In the genomic region with DNA sequence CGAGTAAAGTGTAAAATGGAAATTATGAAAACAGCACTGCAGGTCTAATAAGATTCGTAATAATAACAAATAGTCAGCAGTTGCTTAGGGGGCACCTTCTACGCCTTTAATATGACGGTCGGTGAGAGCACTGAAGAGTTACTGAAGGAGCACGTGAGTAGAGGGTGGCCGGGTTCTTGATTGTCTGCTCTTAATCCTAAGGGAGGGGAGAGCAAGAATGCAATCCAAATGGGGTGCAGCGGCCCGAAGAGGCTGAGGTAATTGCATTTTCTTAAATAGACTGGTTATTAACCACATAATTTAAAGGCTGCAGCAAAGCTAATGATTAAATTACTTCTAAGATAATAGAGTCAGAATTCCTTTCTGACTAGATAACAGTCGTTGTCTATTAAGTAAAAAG, we compare ENCODE assay signal across 17 mouse cellular contexts.
"Had no signal": no experiment of that assay in that cellular context is flagged by ENCODE, and none has a peak within 500 bp of the region (broad histone marks: within the 10 kb centered on the region; RNA-seq: fewer than 3 reads in every experiment).

No protein-coding gene starts in this region.

- H3K4me1 ChIP-seq: limb, embryonic 12.5 days; limb, embryonic 15.5 days; neural tube, embryonic 12.5 days; stomach, embryonic 15.5 days had no signal

- H3K4me2 ChIP-seq: limb, embryonic 12.5 days; limb, embryonic 15.5 days; liver, embryonic 11.5 days; midbrain, embryonic 11.5 days; neural tube, embryonic 12.5 days; stomach, embryonic 15.5 days had no signal

- H3K27ac ChIP-seq: limb, embryonic 12.5 days; limb, embryonic 15.5 days; neural tube, embryonic 12.5 days; stomach, embryonic 15.5 days had no signal

- H3K9ac ChIP-seq: limb, embryonic 12.5 days; limb, embryonic 15.5 days; neural tube, embryonic 12.5 days; stomach, embryonic 15.5 days had no signal

- H3K27me3 ChIP-seq: limb, embryonic 12.5 days; limb, embryonic 15.5 days; neural tube, embryonic 12.5 days; stomach, embryonic 15.5 days had no signal

- H3K9me3 ChIP-seq: limb, embryonic 12.5 days; limb, embryonic 15.5 days; neural tube, embryonic 12.5 days; stomach, embryonic 15.5 days had no signal

- DNase-seq: layer of hippocampus, postnatal 36 days; left cerebral cortex, postnatal 4 days; lung, adult 2 months; lung, postnatal 14 days; lung, postnatal 4 days; midbrain, embryonic 14.5 days; retina, postnatal 1 day; right cerebral cortex, postnatal 25 days; spleen, adult 18-20 months; thymus, postnatal 25 days had no signal

- ATAC-seq: inflammation-experienced regulatory T-cells, adult 6 months had no signal

- H3K36me3 ChIP-seq: limb, embryonic 12.5 days; limb, embryonic 15.5 days; neural tube, embryonic 12.5 days; stomach, embryonic 15.5 days had no signal

- H3K4me3 ChIP-seq: limb, embryonic 12.5 days; limb, embryonic 15.5 days; neural tube, embryonic 12.5 days; stomach, embryonic 15.5 days had no signal
